Mouse (Mus musculus): ENCODE data around the gene Pxn. TPM values are rescaled to one million over a fixed set of nuclear protein-coding genes. Genes with fewer than 3 reads are reported as not detected.
A peak's percentile ranks its signal among the peaks of the same experiment; 100 is the strongest.

Gene Pxn
- polyA plus RNA-seq, 1 experiment from 2014 or later, result 25.2 TPM

- H3K4me2 ChIP-seq, result no peak overlapping the region
- DNase-seq, result no peak
- WGBS, result 80% methylated on average over 4 of the region's 4 CpGs
- H3K4me3 ChIP-seq (ENCODE audit: low read depth, low read length), result no peak overlapping the region
- H3K36me3 ChIP-seq (ENCODE audit: insufficient read depth), result 0 out of 2 replicates have a peak, but pooled peaks cover 5% of the 10 kb centered on the region
- H3K4me1 ChIP-seq (ENCODE audit: insufficient read depth), result peaks cover 24% of the 10 kb centered on the region
- no peak for TF ChIP-seq CTCF (IDR thresholded peaks at IDR 0.05; ENCODE audit: low read depth)
- H3K9ac ChIP-seq, result no peak overlapping the region
- no peaks in the 10 kb centered on the region for H3K9me3 ChIP-seq (ENCODE audit: low read depth, low read length)
- peak overlapping the region; percentile 78 for H3K27ac ChIP-seq (ENCODE audit: low read depth)
- no peaks in the 10 kb centered on the region for H3K27me3 ChIP-seq (ENCODE audit: insufficient read depth, low read length)
- no peak for ATAC-seq (ENCODE audit: insufficient read depth)
These were observed 16.1 kb downstream of the Pxn start for GRCm38 (mm10) chr5:115522531-115522930.

DNA sequence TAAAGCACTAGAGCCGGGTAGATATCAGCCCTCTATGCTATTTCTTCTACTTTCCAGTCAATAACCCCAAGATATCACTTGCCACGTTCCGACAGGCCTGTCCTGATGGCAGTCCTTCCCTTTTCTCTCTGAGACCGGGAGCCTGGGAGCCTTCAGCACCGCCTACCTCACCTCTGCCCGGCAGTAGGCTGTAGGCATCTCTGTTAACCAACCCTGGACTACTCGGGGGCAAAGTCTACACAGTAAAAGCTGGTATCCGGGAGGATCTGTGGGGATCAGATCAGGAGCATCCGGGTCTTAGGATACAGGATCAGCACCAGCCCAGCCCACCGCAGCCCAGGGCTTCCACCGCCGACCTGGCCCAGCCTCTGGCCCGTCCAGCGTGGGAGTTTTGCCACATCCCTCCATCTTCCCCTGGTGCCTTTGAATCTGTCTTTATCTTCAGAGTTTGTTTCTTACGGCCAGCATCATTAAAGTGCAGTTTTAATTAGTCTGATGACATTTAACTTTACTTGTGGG lies 16.6 kb downstream of the Pxn start:
- TF ChIP-seq CTCF (IDR thresholded peaks at IDR 0.05; ENCODE audit: low read depth), result no peak
- no peak for ATAC-seq (ENCODE audit: insufficient read depth)
- H3K9ac ChIP-seq, result no peak overlapping the region
- peak overlapping the region; percentile 78 for H3K27ac ChIP-seq (ENCODE audit: low read depth)
- H3K27me3 ChIP-seq (ENCODE audit: insufficient read depth, low read length), result no peaks in the 10 kb centered on the region
- peaks cover 24% of the 10 kb centered on the region for H3K4me1 ChIP-seq (ENCODE audit: insufficient read depth)
- DNase-seq, result no peak
- WGBS, result 56% methylated on average over 15 of the region's 15 CpGs
- no peak overlapping the region for H3K4me3 ChIP-seq (ENCODE audit: low read depth, low read length)
- H3K4me2 ChIP-seq, result no peak overlapping the region
- H3K9me3 ChIP-seq (ENCODE audit: low read depth, low read length), result no peaks in the 10 kb centered on the region
- 0 out of 2 replicates have a peak, but pooled peaks cover 3% of the 10 kb centered on the region for H3K36me3 ChIP-seq (ENCODE audit: insufficient read depth)

DNA sequence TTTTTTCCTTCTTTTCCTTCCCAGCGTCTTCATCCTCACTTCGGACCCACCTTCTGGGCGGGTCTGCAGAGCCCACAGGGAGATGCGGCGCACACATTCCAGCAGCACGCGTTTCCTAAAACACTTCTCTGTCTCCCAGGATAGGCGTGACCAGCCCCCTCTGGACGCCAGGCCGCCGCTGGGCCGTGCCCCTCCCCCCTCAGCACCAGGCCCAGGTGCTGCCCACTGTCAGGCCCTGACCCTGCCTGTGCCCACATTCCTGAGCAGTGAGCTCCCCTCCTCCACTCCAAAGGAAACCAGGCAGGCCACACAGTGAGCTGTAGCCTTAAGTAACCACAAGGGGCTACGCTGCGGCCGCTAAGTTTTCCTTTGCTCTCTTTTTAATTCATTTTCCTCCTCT lies 17.5 kb downstream of the Pxn start:
- Histone ChIP-seq H3K27me3 (ENCODE audit: insufficient read depth, low read length) (no peaks in the 10 kb centered on the region), H3K27ac (ENCODE audit: low read depth) (peak overlapping the region; percentile 74), H3K4me2 (peak overlapping the region; percentile 48), H3K9me3 (ENCODE audit: low read depth, low read length) (no peaks in the 10 kb centered on the region), H3K4me3 (ENCODE audit: low read depth, low read length) (no peak overlapping the region), H3K9ac (peak overlapping the region; percentile 37; the same call in 1 of the 2 replicates), H3K36me3 (ENCODE audit: insufficient read depth) (no peaks in the 10 kb centered on the region), H3K4me1 (ENCODE audit: insufficient read depth) (peaks cover 28% of the 10 kb centered on the region)
- ATAC-seq (ENCODE audit: insufficient read depth), result peak; percentile 73
- peak; percentile 75 for DNase-seq
- WGBS, result 6% methylated on average over 15 of the region's 15 CpGs
- TF ChIP-seq CTCF (IDR thresholded peaks at IDR 0.05; ENCODE audit: low read depth), result peak; percentile 66

DNA sequence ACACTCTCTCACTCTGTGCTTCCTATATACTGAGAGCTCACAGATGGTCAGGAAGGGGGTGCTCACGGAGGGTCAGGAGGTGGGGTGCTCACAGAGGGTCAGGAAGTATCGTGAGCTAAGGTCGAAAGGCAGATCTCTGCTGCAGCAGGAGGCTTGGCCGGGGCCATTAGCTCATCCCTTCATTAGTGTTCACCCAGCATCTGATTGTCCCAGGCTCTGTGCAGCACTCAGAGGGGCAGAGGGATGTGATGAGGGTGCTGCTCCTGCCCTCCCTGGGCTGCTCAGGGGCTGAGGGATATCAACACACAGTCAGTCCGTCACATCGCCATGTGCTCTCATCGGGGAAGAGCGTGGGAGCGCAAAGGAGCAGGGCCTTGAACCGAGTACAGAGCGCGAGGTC lies 18.0 kb downstream of the Pxn start:
- H3K4me1 ChIP-seq (ENCODE audit: insufficient read depth), result peaks cover 33% of the 10 kb centered on the region
- TF ChIP-seq CTCF (IDR thresholded peaks at IDR 0.05; ENCODE audit: low read depth), result no peak
- no peaks in the 10 kb centered on the region for H3K27me3 ChIP-seq (ENCODE audit: insufficient read depth, low read length)
- 25% methylated on average over 12 of the region's 12 CpGs for WGBS
- H3K36me3 ChIP-seq (ENCODE audit: insufficient read depth), result no peaks in the 10 kb centered on the region
- peak overlapping the region; percentile 48 for H3K4me2 ChIP-seq
- no peak overlapping the region for H3K4me3 ChIP-seq (ENCODE audit: low read depth, low read length)
- ATAC-seq (ENCODE audit: insufficient read depth) (peak; percentile 22; the same call in 1 of the 2 replicates), DNase-seq (no peak)
- H3K9ac ChIP-seq, result peak overlapping the region; percentile 37; the same call in 1 of the 2 replicates
- peak overlapping the region; percentile 74 for H3K27ac ChIP-seq (ENCODE audit: low read depth)
- no peaks in the 10 kb centered on the region for H3K9me3 ChIP-seq (ENCODE audit: low read depth, low read length)

DNA sequence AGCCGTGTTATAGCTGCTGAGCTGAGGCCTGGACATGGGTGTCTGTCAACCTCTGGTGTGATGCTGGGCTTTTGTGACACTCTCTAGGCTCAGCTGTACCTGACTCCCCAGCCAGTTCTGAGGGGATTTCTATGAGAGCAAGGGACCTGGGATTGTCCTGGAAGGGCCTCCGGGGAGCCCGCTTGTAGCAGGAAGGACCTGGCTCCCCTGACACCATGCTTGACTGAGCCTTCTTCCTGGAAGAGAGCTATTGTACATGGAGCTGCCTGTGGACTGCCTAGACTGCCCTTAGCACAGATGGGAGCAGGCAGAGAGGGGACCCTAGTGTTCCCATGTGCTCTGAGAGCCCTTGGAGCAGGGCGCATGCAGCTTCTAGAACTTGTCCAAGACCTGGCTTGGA lies 18.9 kb downstream of the Pxn start:
- H3K27me3 ChIP-seq (ENCODE audit: insufficient read depth, low read length), result no peaks in the 10 kb centered on the region

GRCm38 (mm10) chr5:115525943-115526342 lies 19.5 kb downstream of the Pxn start:
- Histone ChIP-seq H3K27ac (ENCODE audit: low read depth) (no peak overlapping the region), H3K4me1 (ENCODE audit: insufficient read depth) (peaks cover 47% of the 10 kb centered on the region), H3K4me3 (ENCODE audit: low read depth, low read length) (no peak overlapping the region), H3K9ac (0 out of 2 replicates have a peak overlapping the region, but pooled peaks have one; percentile 13), H3K36me3 (ENCODE audit: insufficient read depth) (no peaks in the 10 kb centered on the region), H3K4me2 (no peak overlapping the region), H3K9me3 (ENCODE audit: low read depth, low read length) (no peaks in the 10 kb centered on the region), H3K27me3 (ENCODE audit: insufficient read depth, low read length) (no peaks in the 10 kb centered on the region)
- no peak for DNase-seq
- no peak for ATAC-seq (ENCODE audit: insufficient read depth)
- 73% methylated on average over 9 of the region's 9 CpGs for WGBS
- no peak for TF ChIP-seq CTCF (IDR thresholded peaks at IDR 0.05; ENCODE audit: low read depth)

More for the DNA sequence above, 18.9 kb downstream of the Pxn start:
- 84% methylated on average over 4 of the region's 4 CpGs for WGBS
- Histone ChIP-seq H3K9me3 (ENCODE audit: low read depth, low read length) (no peaks in the 10 kb centered on the region), H3K4me3 (ENCODE audit: low read depth, low read length) (no peak overlapping the region), H3K9ac (no peak overlapping the region), H3K36me3 (ENCODE audit: insufficient read depth) (no peaks in the 10 kb centered on the region), H3K4me1 (ENCODE audit: insufficient read depth) (peaks cover 42% of the 10 kb centered on the region), H3K27ac (ENCODE audit: low read depth) (no peak overlapping the region), H3K4me2 (no peak overlapping the region)
- ATAC-seq (ENCODE audit: insufficient read depth) (no peak), DNase-seq (no peak)
- no peak for TF ChIP-seq CTCF (IDR thresholded peaks at IDR 0.05; ENCODE audit: low read depth)

DNA sequence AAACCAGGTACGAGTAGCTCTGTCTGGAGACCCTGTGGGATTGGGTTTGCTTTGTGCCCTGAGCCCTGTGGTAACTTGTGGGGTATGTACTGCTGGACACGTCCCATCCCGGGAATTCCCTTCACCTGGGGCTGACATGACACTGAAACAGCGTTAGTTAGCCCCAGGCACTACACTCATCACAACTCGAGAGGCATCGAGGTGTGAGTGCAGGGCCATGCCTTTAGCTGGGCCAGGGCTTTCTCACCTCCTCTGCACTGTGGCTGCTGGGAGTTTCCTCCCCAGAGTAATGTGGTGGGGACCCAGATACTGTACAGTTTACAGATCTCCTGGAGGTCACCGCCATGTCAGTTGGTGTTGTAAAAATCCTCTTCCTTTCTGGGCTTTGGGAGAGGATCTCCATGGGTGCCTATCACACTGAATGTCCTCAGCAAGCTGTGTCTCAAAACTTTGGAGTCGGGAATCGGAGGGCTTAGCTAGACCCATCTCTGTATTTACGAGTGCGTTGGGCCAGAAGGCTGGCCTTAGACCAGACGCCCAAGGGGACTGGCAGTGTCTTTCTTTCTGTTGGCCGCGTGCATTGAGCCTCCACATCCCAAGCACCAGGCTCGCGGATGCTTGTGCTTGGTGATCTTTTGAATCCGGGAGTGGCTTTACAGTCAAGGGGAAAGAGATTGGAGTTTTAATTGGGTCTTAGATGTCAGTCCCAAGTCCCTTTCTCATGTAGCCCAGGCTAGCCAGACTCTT lies 20.2 kb downstream of the Pxn start:
- Histone ChIP-seq H3K9ac (no peak overlapping the region), H3K4me3 (ENCODE audit: low read depth, low read length) (no peak overlapping the region), H3K27me3 (ENCODE audit: insufficient read depth, low read length) (no peaks in the 10 kb centered on the region), H3K4me1 (ENCODE audit: insufficient read depth) (peaks cover 54% of the 10 kb centered on the region), H3K27ac (ENCODE audit: low read depth) (no peak overlapping the region; the same call in 1 of the 2 replicates), H3K9me3 (ENCODE audit: low read depth, low read length) (no peaks in the 10 kb centered on the region), H3K4me2 (no peak overlapping the region), H3K36me3 (ENCODE audit: insufficient read depth) (no peaks in the 10 kb centered on the region)
- DNase-seq (no peak), ATAC-seq (ENCODE audit: insufficient read depth) (no peak)
- no peak for TF ChIP-seq CTCF (IDR thresholded peaks at IDR 0.05; ENCODE audit: low read depth)
- WGBS, result 87% methylated on average over 17 of the region's 17 CpGs
